Mouse (Mus musculus) erythroblast, embryonic 14.5 days (primary cell): Measurements from ENCODE around the gene Ecd.
"Not testable (repeated sequence)": the region's sequence is repeated elsewhere in the genome, so short reads cannot be mapped to it uniquely, and the experiment has no call there.

Experiments used
- GATA1 ChIP-seq: IDR thresholded peaks from 2 replicates; pipeline ENCODE4 v1.6.1; 2012; ENCODE audit warnings: low read length, inconsistent platforms, mixed read lengths
- TAL1 ChIP-seq: IDR thresholded peaks from 3 replicates; pipeline ENCODE4 v1.6.1; 2012; ENCODE audit warnings: low read length, inconsistent platforms, mixed read lengths

DNA sequence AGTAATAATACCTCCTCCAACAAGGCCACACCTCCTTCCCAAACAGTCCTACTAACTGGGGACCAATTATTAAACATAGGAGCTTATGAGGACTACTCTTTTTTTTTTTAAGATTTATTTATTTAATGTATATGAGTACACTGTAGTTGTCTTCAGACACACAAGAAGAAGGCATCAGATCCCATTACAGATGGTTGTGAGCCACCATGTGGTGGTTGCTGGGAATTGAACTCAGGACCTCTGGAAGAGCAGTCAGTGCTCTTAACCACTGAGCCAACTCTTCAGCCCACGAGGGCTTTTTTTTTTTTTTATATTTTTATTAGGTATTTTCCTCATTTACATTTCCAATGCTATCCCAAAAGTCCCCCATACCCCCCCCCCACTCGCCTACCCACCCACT lies 42.8 kb downstream of the Ecd start:
- not testable (repeated sequence) for TF ChIP-seq GATA1, TAL1
